Mouse (Mus musculus) hindbrain, embryonic 11.5 days (tissue): ENCODE data around the gene Lrp5. TPM values are rescaled to one million over a fixed set of nuclear protein-coding genes. Genes with fewer than 3 reads are reported as not detected.

Source experiments
- ATAC-seq: fragments of 200-750 bp; cut with Nextera tagmentation; 2 replicates; pipeline ENCODE4 v1.8.0; 2017; ENCODE audit warnings: mild to moderate bottlenecking, moderate TSS enrichment, moderate library complexity; ENCODE audit not compliant: low FRiP score
- DNase-seq: peaks from one replicate; pipeline ENCODE4 v3.0.0-alpha.2; 2015; ENCODE audit warnings: low spot score
- H3K27ac ChIP-seq: fragments of 300-500 bp; sonication (generic); 2 replicates; pipeline ENCODE4 v1.5.1; 2014; ENCODE audit warnings: mild to moderate bottlenecking, low read depth, low read length
- H3K27me3 ChIP-seq: fragments of 300-500 bp; sonication (generic); 2 replicates; pipeline ENCODE4 v1.6.1; 2014; ENCODE audit warnings: mild to moderate bottlenecking, low read length, moderate library complexity, mixed read lengths; ENCODE audit not compliant: control insufficient read depth, insufficient read depth
- H3K36me3 ChIP-seq: fragments of 300-500 bp; sonication (generic); 2 replicates; pipeline ENCODE4 v1.6.1; 2014; ENCODE audit warnings: mild to moderate bottlenecking, low read length, moderate library complexity, mixed read lengths; ENCODE audit not compliant: control insufficient read depth, insufficient read depth
- H3K4me1 ChIP-seq: fragments of 300-500 bp; sonication (generic); replicated peaks from 2 replicates; pipeline ENCODE4 v1.6.1; 2014; ENCODE audit warnings: low read length, mixed read lengths; ENCODE audit not compliant: control insufficient read depth, insufficient read depth
- H3K4me2 ChIP-seq: fragments of 300-500 bp; sonication (generic); replicated peaks from 2 replicates; pipeline ENCODE4 v1.6.1; 2014; ENCODE audit warnings: mild to moderate bottlenecking, low read depth, low read length
- H3K4me3 ChIP-seq: fragments of 300-500 bp; sonication (generic); 2 replicates; pipeline ENCODE4 v1.5.1; 2014; ENCODE audit warnings: low read depth, low read length
- H3K9ac ChIP-seq: fragments of 300-500 bp; sonication (generic); 2 replicates; pipeline ENCODE4 v1.6.1; 2014; ENCODE audit warnings: low read depth, low read length
- H3K9me3 ChIP-seq: fragments of 300-500 bp; sonication (generic); 2 replicates; pipeline ENCODE4 v1.6.1; 2016; ENCODE audit warnings: low read length; ENCODE audit not compliant: control insufficient read depth
- WGBS: fragments of 180-500 bp; shearing (Covaris S2); extraction: QIAGEN DNeasy Blood & Tissue Kit; methylation state at CpG from one replicate; pipeline ENCODE4 v1.1.7; 2014; 5-methylcytosine and 5-hydroxymethylcytosine counted together
- polyA plus RNA-seq: library from polyadenylated mRNA; unstranded; fragments of >200 nt; fragmentation: Nextera tagmentation; extraction: Ambion mirVana; gene quantifications from 2 replicates; pipeline ENCODE4 v1.2.1, GENCODE M21; 2014

Lrp5 gene
- polyA plus RNA-seq, 1 experiment from 2014 or later = 5.1 TPM

- peaks cover 3% of the 10 kb centered on the region; the same call in 1 of the 2 replicates for H3K27me3 ChIP-seq
- peaks cover 5% of the 10 kb centered on the region; the same call in 1 of the 2 replicates for H3K4me1 ChIP-seq
- H3K9me3 ChIP-seq = no peaks in the 10 kb centered on the region
- WGBS = 20% methylated on average over 4 of the region's 5 CpGs
- H3K36me3 ChIP-seq = no peaks in the 10 kb centered on the region
- H3K27ac ChIP-seq = no peak overlapping the region
- peak; percentile 38 for DNase-seq
- no peak overlapping the region for H3K9ac ChIP-seq
- no peak overlapping the region for H3K4me3 ChIP-seq
- ATAC-seq = no peak; the same call in 1 of the 2 replicates
- H3K4me2 ChIP-seq = no peak overlapping the region
Observed at GRCm38 (mm10) chr19:3687676-3688171, 1.4 kb upstream of the Lrp5 start.

DNA sequence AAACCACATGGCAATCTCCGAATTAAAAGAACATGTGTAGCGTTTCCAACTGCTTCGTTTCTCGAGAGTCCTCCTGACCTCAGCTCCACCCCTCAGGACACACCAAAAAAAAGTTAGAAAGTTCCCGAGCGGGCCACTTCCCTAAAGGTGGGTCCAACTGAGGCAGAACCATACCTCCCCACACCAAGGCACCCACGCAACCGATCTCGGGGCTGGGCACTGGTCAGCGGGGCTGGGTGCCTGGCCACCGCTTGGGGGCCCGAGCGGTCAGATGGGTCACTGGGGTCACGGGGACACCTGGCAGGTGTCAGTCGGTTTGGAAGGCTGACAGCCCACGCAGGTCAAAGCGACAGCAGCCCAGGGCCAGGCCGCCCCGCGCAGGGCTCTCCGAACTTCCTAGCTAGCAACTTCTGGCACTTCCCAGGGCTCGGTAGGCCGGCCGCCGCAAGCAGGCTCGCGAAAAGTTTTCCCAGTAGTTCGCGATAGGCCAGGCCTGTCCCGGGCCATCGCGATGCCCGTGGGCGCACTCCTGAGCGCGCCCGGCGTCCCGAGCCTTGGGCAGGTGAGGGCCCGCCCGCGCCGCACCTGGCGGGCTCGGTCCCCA, 651 bp downstream of the Lrp5 start:
- Histone ChIP-seq H3K4me1 (peaks cover 5% of the 10 kb centered on the region; the same call in 1 of the 2 replicates), H3K9ac (peak overlapping the region; percentile 91), H3K27ac (0 out of 2 replicates have a peak overlapping the region, but pooled peaks have one; percentile 53), H3K27me3 (peaks cover 3% of the 10 kb centered on the region; the same call in 1 of the 2 replicates), H3K4me2 (peak overlapping the region; percentile 99), H3K4me3 (peak overlapping the region; percentile 90), H3K9me3 (no peaks in the 10 kb centered on the region), H3K36me3 (no peaks in the 10 kb centered on the region)
- WGBS = under 1% methylated on average over 41 of the region's 45 CpGs
- DNase-seq = peak; percentile 59
- peak; percentile 38 for ATAC-seq

- peak overlapping the region; percentile 99 for H3K4me2 ChIP-seq
- ATAC-seq (no peak), DNase-seq (peak; percentile 39)
- H3K4me1 ChIP-seq = peaks cover 5% of the 10 kb centered on the region; the same call in 1 of the 2 replicates
- no peak overlapping the region for H3K27ac ChIP-seq
- H3K9ac ChIP-seq = peak overlapping the region; percentile 91
- WGBS = 12% methylated on average over 11 of the region's 11 CpGs
- peaks cover 3% of the 10 kb centered on the region; the same call in 1 of the 2 replicates for H3K27me3 ChIP-seq
- H3K36me3 ChIP-seq = no peaks in the 10 kb centered on the region
- peak overlapping the region; percentile 90 for H3K4me3 ChIP-seq
- no peaks in the 10 kb centered on the region for H3K9me3 ChIP-seq
Observed at GRCm38 (mm10) chr19:3684957-3685580, 1.3 kb downstream of the Lrp5 start.

GRCm38 (mm10) chr19:3684414-3684813, 1.9 kb downstream of the Lrp5 start:
- Histone ChIP-seq H3K27ac (no peak overlapping the region), H3K4me3 (no peak overlapping the region), H3K9ac (no peak overlapping the region), H3K27me3 (peaks cover 3% of the 10 kb centered on the region; the same call in 1 of the 2 replicates), H3K36me3 (no peaks in the 10 kb centered on the region), H3K4me1 (peaks cover 5% of the 10 kb centered on the region; the same call in 1 of the 2 replicates), H3K9me3 (no peaks in the 10 kb centered on the region), H3K4me2 (no peak overlapping the region)
- ATAC-seq (no peak), DNase-seq (no peak)
- WGBS = 11% methylated on average over 1 of the region's 1 CpGs

- Histone ChIP-seq H3K36me3 (no peaks in the 10 kb centered on the region), H3K4me1 (peaks cover 5% of the 10 kb centered on the region; the same call in 1 of the 2 replicates), H3K9me3 (no peaks in the 10 kb centered on the region), H3K27ac (no peak overlapping the region), H3K4me3 (no peak overlapping the region), H3K4me2 (no peak overlapping the region), H3K9ac (no peak overlapping the region), H3K27me3 (no peaks in the 10 kb centered on the region)
- DNase-seq (no peak), ATAC-seq (no peak)
- WGBS = 59% methylated on average over 13 of the region's 13 CpGs
Observed at GRCm38 (mm10) chr19:3681310-3681934, 4.9 kb downstream of the Lrp5 start.

DNA sequence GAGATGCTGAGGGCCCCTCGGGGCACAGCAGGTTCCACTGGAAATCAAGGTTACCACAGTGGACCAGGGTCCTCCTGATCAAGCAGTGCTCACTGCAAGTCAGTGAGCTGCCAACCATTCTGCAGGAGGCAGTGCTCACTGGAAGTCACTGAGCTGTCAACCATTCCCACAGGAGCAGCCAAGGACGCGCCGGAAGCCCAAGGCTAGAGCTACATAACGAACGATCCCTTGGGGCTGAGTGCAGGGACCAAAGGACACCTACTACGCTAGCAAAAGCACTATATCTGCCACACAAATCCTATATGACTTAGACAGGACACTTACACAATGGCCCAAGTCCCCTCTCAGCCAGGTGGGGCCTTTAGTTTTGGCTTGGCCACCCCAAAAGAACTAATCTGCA, 5.6 kb downstream of the Lrp5 start:
- Histone ChIP-seq H3K4me1 (peaks cover 5% of the 10 kb centered on the region; the same call in 1 of the 2 replicates), H3K4me2 (no peak overlapping the region), H3K9ac (no peak overlapping the region), H3K36me3 (no peaks in the 10 kb centered on the region), H3K4me3 (no peak overlapping the region), H3K27me3 (no peaks in the 10 kb centered on the region), H3K27ac (no peak overlapping the region), H3K9me3 (no peaks in the 10 kb centered on the region)
- ATAC-seq (no peak), DNase-seq (no peak)
- 87% methylated on average over 7 of the region's 7 CpGs for WGBS

DNA sequence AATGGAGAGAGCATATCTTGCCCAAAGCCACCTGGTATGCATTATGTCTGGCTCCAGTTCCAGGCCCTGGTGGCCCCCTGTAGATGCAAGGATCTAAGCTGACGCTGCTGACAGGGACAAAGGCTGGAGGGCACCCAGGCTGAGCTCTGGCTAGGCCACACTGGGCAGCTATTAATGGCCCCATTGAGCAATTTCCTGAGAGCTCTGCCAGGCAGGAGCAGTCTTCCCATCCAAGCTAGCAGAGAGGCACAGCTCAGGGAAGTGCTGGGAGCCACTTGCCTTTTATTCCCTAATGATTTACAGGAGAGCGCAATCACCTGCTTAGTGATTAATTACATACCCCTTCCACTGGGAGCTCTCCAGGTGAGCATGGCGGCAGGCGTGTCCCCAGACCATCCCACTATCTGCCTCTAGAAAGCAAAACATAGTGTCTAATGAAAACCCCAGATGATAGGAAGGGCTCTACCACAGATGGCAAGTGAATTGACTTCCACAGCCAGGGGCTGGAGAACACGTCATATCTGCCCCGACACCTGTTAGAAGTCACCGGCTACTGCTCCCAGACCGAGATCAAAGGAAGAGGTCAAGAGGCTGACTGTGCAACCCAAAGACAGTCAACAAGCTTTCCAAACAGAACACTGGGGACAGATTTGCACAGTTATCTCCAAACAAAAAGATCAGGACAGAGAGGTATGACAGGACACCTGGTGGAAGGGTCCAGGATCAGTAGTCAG, 12.1 kb downstream of the Lrp5 start:
- Histone ChIP-seq H3K27ac (no peak overlapping the region), H3K9ac (no peak overlapping the region), H3K36me3 (peaks cover 4% of the 10 kb centered on the region; the same call in 1 of the 2 replicates), H3K4me2 (no peak overlapping the region), H3K4me1 (no peaks in the 10 kb centered on the region), H3K9me3 (no peaks in the 10 kb centered on the region), H3K27me3 (no peaks in the 10 kb centered on the region), H3K4me3 (no peak overlapping the region)
- WGBS = 91% methylated on average over 8 of the region's 8 CpGs
- DNase-seq = no peak
- ATAC-seq = no peak

GRCm38 (mm10) chr19:3673149-3673548, 13.2 kb downstream of the Lrp5 start:
- no peak overlapping the region for H3K9ac ChIP-seq
- H3K27me3 ChIP-seq = no peaks in the 10 kb centered on the region
- no peak for ATAC-seq
- H3K4me1 ChIP-seq = no peaks in the 10 kb centered on the region
- H3K4me2 ChIP-seq = no peak overlapping the region
- DNase-seq = no peak
- WGBS = 93% methylated on average over 2 of the region's 2 CpGs
- no peak overlapping the region for H3K4me3 ChIP-seq
- peaks cover 4% of the 10 kb centered on the region; the same call in 1 of the 2 replicates for H3K36me3 ChIP-seq
- H3K27ac ChIP-seq = no peak overlapping the region
- H3K9me3 ChIP-seq = no peaks in the 10 kb centered on the region
